Mouse (Mus musculus) myocyte (in vitro differentiated cells): ENCODE data around the gene Dock2. TPM values are rescaled to one million over a fixed set of nuclear protein-coding genes. Genes with fewer than 3 reads are reported as not detected.

Source experiments
- H3K27me3 ChIP-seq: one replicate; pipeline ENCODE4 v1.6.1; 2011; ENCODE audit not compliant: control insufficient read depth, insufficient read depth, insufficient read length
- H3K36me3 ChIP-seq: one replicate; pipeline ENCODE4 v1.6.1; 2011; ENCODE audit not compliant: control insufficient read depth, insufficient read depth
- H3K4me2 ChIP-seq: one replicate; pipeline ENCODE4 v1.6.1; 2011; ENCODE audit warnings: low read depth, control low read depth
- H3K4me3 ChIP-seq: one replicate; pipeline ENCODE4 v1.5.1; 2011; ENCODE audit warnings: mild to moderate bottlenecking, control low read depth, moderate library complexity
- H3K79me2 ChIP-seq: one replicate; pipeline ENCODE4 v1.6.1; 2011; ENCODE audit not compliant: control insufficient read depth, insufficient read depth
- H3ac ChIP-seq: one replicate; pipeline ENCODE4 v1.6.1; 2011; ENCODE audit not compliant: control insufficient read depth, insufficient read length
- CEBPB ChIP-seq: IDR thresholded peaks from 2 replicates; pipeline ENCODE4 v1.6.1; 2011; ENCODE audit warnings: mild to moderate bottlenecking, moderate library complexity; ENCODE audit not compliant: poor library complexity, insufficient read depth, severe bottlenecking
- E2F4 ChIP-seq: IDR thresholded peaks from one replicate; pipeline ENCODE4 v1.6.1; 2011; ENCODE audit warnings: mild to moderate bottlenecking, control low read depth, moderate library complexity; ENCODE audit not compliant: insufficient read depth
- MAX ChIP-seq: IDR thresholded peaks from one replicate; pipeline ENCODE4 v1.6.1; 2011; ENCODE audit warnings: low read depth, mild to moderate bottlenecking, control low read depth
- MYOD1 ChIP-seq, 3 experiments: IDR thresholded peaks; one replicate each; pipeline ENCODE4 v1.6.1; 2011; ENCODE audit warnings: control low read depth in 2 of 3, low read depth in 2 of 3, mild to moderate bottlenecking in 2 of 3, moderate library complexity in 1 of 3; ENCODE audit not compliant: insufficient read length in 2 of 3, control insufficient read depth in 1 of 3
- MYOG ChIP-seq, 3 experiments: IDR thresholded peaks; one replicate each; pipeline ENCODE4 v1.6.1; 2011; ENCODE audit warnings: control low read depth in 2 of 3, low read depth in 2 of 3, mild to moderate bottlenecking in 2 of 3; ENCODE audit not compliant: insufficient read length in 2 of 3, control insufficient read depth in 1 of 3, insufficient read depth in 1 of 3
- POLR2A ChIP-seq: IDR thresholded peaks from one replicate; pipeline ENCODE4 v1.6.1; 2011; ENCODE audit warnings: low read depth, mild to moderate bottlenecking, control low read depth, moderate library complexity; ENCODE audit not compliant: insufficient read length
- POLR2AphosphoS2 ChIP-seq: IDR thresholded peaks from one replicate; pipeline ENCODE4 v1.6.1; 2011; ENCODE audit warnings: low read depth, control low read depth; ENCODE audit not compliant: insufficient read length
- REST ChIP-seq: IDR thresholded peaks from one replicate; pipeline ENCODE4 v1.6.1; 2011; ENCODE audit warnings: mild to moderate bottlenecking, control low read depth, moderate library complexity; ENCODE audit not compliant: insufficient read depth, insufficient read length
- SRF ChIP-seq: IDR thresholded peaks from one replicate; pipeline ENCODE4 v1.6.1; 2011; ENCODE audit warnings: low read depth; ENCODE audit not compliant: control insufficient read depth, insufficient read length
- TCF12 ChIP-seq: IDR thresholded peaks from one replicate; pipeline ENCODE4 v1.6.1; 2011; ENCODE audit warnings: mild to moderate bottlenecking, control low read depth; ENCODE audit not compliant: poor library complexity, insufficient read depth, severe bottlenecking
- TCF3 ChIP-seq: IDR thresholded peaks from one replicate; pipeline ENCODE4 v1.6.1; 2011; ENCODE audit warnings: low read depth, control low read depth; ENCODE audit not compliant: insufficient read length
- USF1 ChIP-seq: IDR thresholded peaks from one replicate; pipeline ENCODE4 v1.6.1; 2011; ENCODE audit warnings: low read depth, mild to moderate bottlenecking, control low read depth, moderate library complexity
- polyA plus RNA-seq: library from polyadenylated mRNA; unstranded; fragments of >200 nt; fragmentation: generic; extraction: Trizol; gene quantifications from one replicate; pipeline ENCODE4 v1.2.1, GENCODE M21; 2012; ENCODE audit warnings: missing spikeins

Dock2 gene
- polyA plus RNA-seq, 1 experiment = not detected

GRCm38 (mm10) chr11:34332344-34333031 lies 451.2 kb downstream of the Dock2 start:
- Histone ChIP-seq H3K79me2 (no peaks in the 10 kb centered on the region), H3ac (no peak overlapping the region), H3K27me3 (no peaks in the 10 kb centered on the region), H3K4me3 (no peak overlapping the region), H3K4me2 (no peak overlapping the region), H3K36me3 (no peaks in the 10 kb centered on the region)
- no peak for TF ChIP-seq SRF
- no peak for TF ChIP-seq TCF12
- TF ChIP-seq MYOG (IDR thresholded peaks at IDR 0.05; ENCODE audit: control insufficient read depth in 1 of 3, insufficient read depth in 1 of 3, insufficient read length in 2 of 3, low read depth in 2 of 3) = no peak
- no peak for TF ChIP-seq POLR2A
- TF ChIP-seq TCF3 = no peak
- no peak for TF ChIP-seq MAX
- no peak for TF ChIP-seq E2F4
- no peak for TF ChIP-seq CEBPB
- TF ChIP-seq USF1 = no peak
- TF ChIP-seq MYOD1 (IDR thresholded peaks at IDR 0.05; ENCODE audit: control insufficient read depth in 1 of 3, insufficient read length in 2 of 3, low read depth in 2 of 3) = no peak
- no peak for TF ChIP-seq REST
- no peak for TF ChIP-seq POLR2AphosphoS2

GRCm38 (mm10) chr11:34323664-34324063 lies 460.0 kb downstream of the Dock2 start:
- no peak overlapping the region for H3ac ChIP-seq
- no peaks in the 10 kb centered on the region for H3K79me2 ChIP-seq
- H3K4me3 ChIP-seq = no peak overlapping the region
- TF ChIP-seq SRF (no peak), MYOG (IDR thresholded peaks at IDR 0.05; ENCODE audit: control insufficient read depth in 1 of 3, insufficient read depth in 1 of 3, insufficient read length in 2 of 3, low read depth in 2 of 3) (no peak), MYOD1 (IDR thresholded peaks at IDR 0.05; ENCODE audit: control insufficient read depth in 1 of 3, insufficient read length in 2 of 3, low read depth in 2 of 3) (no peak), POLR2A (no peak), E2F4 (no peak), CEBPB (no peak), REST (no peak), TCF3 (no peak), USF1 (no peak), POLR2AphosphoS2 (no peak), MAX (no peak), TCF12 (no peak)
- no peak overlapping the region for H3K4me2 ChIP-seq
- H3K27me3 ChIP-seq = no peaks in the 10 kb centered on the region
- H3K36me3 ChIP-seq = no peaks in the 10 kb centered on the region

- TF ChIP-seq MYOG (IDR thresholded peaks at IDR 0.05; ENCODE audit: control insufficient read depth in 1 of 3, insufficient read depth in 1 of 3, insufficient read length in 2 of 3, low read depth in 2 of 3) (no peak), CEBPB (no peak), SRF (no peak), POLR2AphosphoS2 (no peak), TCF3 (no peak), REST (no peak), MAX (no peak), TCF12 (no peak), POLR2A (no peak), MYOD1 (IDR thresholded peaks at IDR 0.05; ENCODE audit: control insufficient read depth in 1 of 3, insufficient read length in 2 of 3, low read depth in 2 of 3) (no peak), USF1 (no peak), E2F4 (no peak)
- H3K79me2 ChIP-seq = no peaks in the 10 kb centered on the region
- no peak overlapping the region for H3ac ChIP-seq
- H3K36me3 ChIP-seq = no peaks in the 10 kb centered on the region
- H3K27me3 ChIP-seq = no peaks in the 10 kb centered on the region
- H3K4me2 ChIP-seq = no peak overlapping the region
- no peak overlapping the region for H3K4me3 ChIP-seq
These were observed 464.4 kb downstream of the Dock2 start for GRCm38 (mm10) chr11:34319282-34319681.

- Histone ChIP-seq H3K36me3 (no peaks in the 10 kb centered on the region), H3K27me3 (no peaks in the 10 kb centered on the region), H3K4me3 (no peak overlapping the region), H3K79me2 (no peaks in the 10 kb centered on the region), H3ac (no peak overlapping the region), H3K4me2 (no peak overlapping the region)
- no peak for TF ChIP-seq REST
These were observed 466.7 kb downstream of the Dock2 start for GRCm38 (mm10) chr11:34317001-34317400.

- Histone ChIP-seq H3K36me3 (no peaks in the 10 kb centered on the region), H3K27me3 (no peaks in the 10 kb centered on the region), H3K4me3 (no peak overlapping the region), H3ac (no peak overlapping the region), H3K79me2 (no peaks in the 10 kb centered on the region), H3K4me2 (no peak overlapping the region)
- TF ChIP-seq E2F4 = no peak
- TF ChIP-seq TCF3 = no peak
- TF ChIP-seq REST = no peak
- no peak for TF ChIP-seq MYOD1 (IDR thresholded peaks at IDR 0.05; ENCODE audit: control insufficient read depth in 1 of 3, insufficient read length in 2 of 3, low read depth in 2 of 3)
- TF ChIP-seq MYOG (IDR thresholded peaks at IDR 0.05; ENCODE audit: control insufficient read depth in 1 of 3, insufficient read depth in 1 of 3, insufficient read length in 2 of 3, low read depth in 2 of 3) = no peak
- TF ChIP-seq SRF = no peak
- TF ChIP-seq TCF12 = no peak
- no peak for TF ChIP-seq MAX
These were observed 467.5 kb downstream of the Dock2 start for GRCm38 (mm10) chr11:34316176-34316575.
